In genomic region chr19:5940656-5941055, GRCm38 (mm10) we compare ENCODE assay signal across 11 mouse cellular contexts. TPM values are rescaled to one million over a fixed set of nuclear protein-coding genes. Genes with fewer than 3 reads are reported as not detected.
A peak's percentile ranks its signal among the peaks of the same experiment; 100 is the strongest.
DNase-seq lines count a peak whose midpoint lies in the region; ATAC-seq and TF ChIP-seq lines count a peak whose summit lies in the region.
"Had no signal": no experiment of that assay in that cellular context is flagged by ENCODE, and none has a peak within 500 bp of the region (broad histone marks: within the 10 kb centered on the region; RNA-seq: fewer than 3 reads in every experiment).

No protein-coding gene starts in this region.

- peaks cover 51% of the 10 kb centered on the region for H3K36me3 ChIP-seq in heart, embryonic 10.5 days
- peaks cover 10% of the 10 kb centered on the region for H3K36me3 ChIP-seq in lung, embryonic 16.5 days (ENCODE audit: control insufficient read depth, insufficient read depth, low read length)
- H3K36me3 ChIP-seq in embryonic facial prominence, embryonic 13.5 days, result peaks cover 52% of the 10 kb centered on the region
- peaks cover 18% of the 10 kb centered on the region for H3K36me3 ChIP-seq in stomach, embryonic 14.5 days (ENCODE audit: control insufficient read depth, insufficient read depth, low read length)

- ATAC-seq in lung, embryonic 16.5 days (ENCODE audit: low read depth), result no peak
- ATAC-seq in embryonic facial prominence, embryonic 13.5 days (ENCODE audit: insufficient number of reproducible peaks, insufficient read depth, low FRiP score, low TSS enrichment, low read depth), result no peak
- ATAC-seq in stomach, embryonic 14.5 days (ENCODE audit: insufficient number of reproducible peaks, insufficient read depth, low FRiP score, low read depth), result no peak

- H3K9me3 ChIP-seq in heart, embryonic 10.5 days, result no peaks in the 10 kb centered on the region
- no peaks in the 10 kb centered on the region for H3K9me3 ChIP-seq in lung, embryonic 16.5 days (ENCODE audit: control insufficient read depth, low read length)
- no peaks in the 10 kb centered on the region for H3K9me3 ChIP-seq in embryonic facial prominence, embryonic 13.5 days
- H3K9me3 ChIP-seq in stomach, embryonic 14.5 days (ENCODE audit: control insufficient read depth, low read depth, low read length), result no peaks in the 10 kb centered on the region
- H3K9me3 ChIP-seq: midbrain, embryonic 12.5 days had no signal

- no peaks in the 10 kb centered on the region for H3K27me3 ChIP-seq in heart, embryonic 10.5 days (ENCODE audit: insufficient read depth, poor library complexity, severe bottlenecking)
- H3K27me3 ChIP-seq in lung, embryonic 16.5 days (ENCODE audit: control insufficient read depth, insufficient read depth, low read depth, low read length), result no peaks in the 10 kb centered on the region
- no peaks in the 10 kb centered on the region for H3K27me3 ChIP-seq in embryonic facial prominence, embryonic 13.5 days
- H3K27me3 ChIP-seq in stomach, embryonic 14.5 days (ENCODE audit: control insufficient read depth, insufficient read depth, low read length), result no peaks in the 10 kb centered on the region
- H3K27me3 ChIP-seq: midbrain, embryonic 12.5 days had no signal

- WGBS in heart, embryonic 10.5 days, result 91% methylated on average over 10 of the region's 10 CpGs
- 81% methylated on average over 10 of the region's 10 CpGs for WGBS in lung, embryonic 16.5 days
- WGBS in embryonic facial prominence, embryonic 13.5 days, result 84% methylated on average over 10 of the region's 10 CpGs
- 85% methylated on average over 10 of the region's 10 CpGs for WGBS in stomach, embryonic 14.5 days

- DNase-seq in heart, embryonic 10.5 days (ENCODE audit: low spot score), result no peak
- DNase-seq in heart, adult 9 months (ENCODE audit: low spot score in 2 of 2), result no peak
- DNase-seq in lung, postnatal 36 days, result no peak
- DNase-seq in left cerebral cortex, adult 2 months (ENCODE audit: extremely low spot score in 1 of 2, low spot score in 2 of 2), result no peak
- DNase-seq in frontal cortex, adult 2 months (ENCODE audit: extremely low spot score in 1 of 2, low spot score in 1 of 2), result no peak

- no peak overlapping the region for H3K9ac ChIP-seq in lung, embryonic 16.5 days (ENCODE audit: low read length)
- H3K9ac ChIP-seq in embryonic facial prominence, embryonic 13.5 days, result 0 out of 2 replicates have a peak overlapping the region, but pooled peaks have one; percentile 2
- no peak overlapping the region for H3K9ac ChIP-seq in stomach, embryonic 14.5 days (replicated peaks; ENCODE audit: low read depth, low read length)
- H3K9ac ChIP-seq: midbrain, embryonic 12.5 days had no signal

- no peak overlapping the region for H3K4me2 ChIP-seq in lung, embryonic 16.5 days (ENCODE audit: low read depth, low read length)
- no peak overlapping the region for H3K4me2 ChIP-seq in embryonic facial prominence, embryonic 13.5 days
- H3K4me2 ChIP-seq in stomach, embryonic 14.5 days (replicated peaks; ENCODE audit: low read depth, low read length), result no peak overlapping the region
- H3K4me2 ChIP-seq: midbrain, embryonic 12.5 days had no signal

- peak overlapping the region; percentile 64; the same call in 1 of the 2 replicates for H3K27ac ChIP-seq in heart, embryonic 10.5 days
- H3K27ac ChIP-seq in lung, embryonic 16.5 days (ENCODE audit: low read length), result peak overlapping the region; percentile 80
- peak overlapping the region; percentile 88 for H3K27ac ChIP-seq in embryonic facial prominence, embryonic 13.5 days
- H3K27ac ChIP-seq in stomach, embryonic 14.5 days (ENCODE audit: low read length), result 0 out of 2 replicates have a peak overlapping the region, but pooled peaks have one; percentile 27
- H3K27ac ChIP-seq in left cerebral cortex, adult 2 months, result no peak overlapping the region
- H3K27ac ChIP-seq: midbrain, embryonic 12.5 days had no signal

- TF ChIP-seq CTCF in left cerebral cortex, adult 2 months (IDR thresholded peaks at IDR 0.05), result no peak

- intact Hi-C loops in left cerebral cortex, adult 2 months (cut with DNase I), result no loop called here

- H3K4me3 ChIP-seq in heart, embryonic 10.5 days, result no peak overlapping the region
- H3K4me3 ChIP-seq in lung, embryonic 16.5 days (ENCODE audit: low read length), result no peak overlapping the region
- no peak overlapping the region for H3K4me3 ChIP-seq in embryonic facial prominence, embryonic 13.5 days
- no peak overlapping the region for H3K4me3 ChIP-seq in stomach, embryonic 14.5 days (ENCODE audit: low read depth, low read length)
- no peak overlapping the region for H3K4me3 ChIP-seq in left cerebral cortex, adult 2 months
- H3K4me3 ChIP-seq: midbrain, embryonic 12.5 days had no signal

- peaks cover 60% of the 10 kb centered on the region for H3K4me1 ChIP-seq in heart, embryonic 10.5 days
- H3K4me1 ChIP-seq in lung, embryonic 16.5 days (replicated peaks; ENCODE audit: control insufficient read depth, insufficient read depth, low read length), result peaks cover 52% of the 10 kb centered on the region
- peaks cover 38% of the 10 kb centered on the region for H3K4me1 ChIP-seq in embryonic facial prominence, embryonic 13.5 days
- H3K4me1 ChIP-seq in stomach, embryonic 14.5 days (ENCODE audit: control insufficient read depth, insufficient read depth, low read length), result peaks cover 25% of the 10 kb centered on the region

RNA-seq across cellular contexts. Expression of gene Cdc42ep2, which starts 16.0 kb away (rescaled TPM):
- polyA plus RNA-seq in heart, embryonic 10.5 days (2016; fragmentation: Nextera tagmentation; extraction: Ambion mirVana), result 5.9 and 7.4 TPM in 2 replicates
- polyA plus RNA-seq in lung, embryonic 16.5 days (2015; fragmentation: Nextera tagmentation; extraction: Ambion mirVana), result 15.6 and 17.1 TPM in 2 replicates
- 4.7 TPM in 2 replicates for polyA plus RNA-seq in embryonic facial prominence, embryonic 13.5 days (2015; fragmentation: Nextera tagmentation; extraction: Ambion mirVana)
- 7.3 and 7.4 TPM in 2 replicates for polyA plus RNA-seq in stomach, embryonic 14.5 days (2014; fragmentation: Nextera tagmentation; extraction: Ambion mirVana)
- 1 to 10 TPM; 4.7 to 4.9 TPM for total RNA-seq in left cerebral cortex, adult 2 months (2021)
- 7.7 and 9.1 TPM in 2 replicates for polyA plus RNA-seq in frontal cortex, adult 2 months (2012; rRNA removed)

RNA-seq across cellular contexts. Expression of gene Pola2, which starts 23.3 kb away (rescaled TPM):
- polyA plus RNA-seq in heart, embryonic 10.5 days (2016; fragmentation: Nextera tagmentation; extraction: Ambion mirVana), result 70.0 and 80.7 TPM in 2 replicates
- 64.2 and 70.0 TPM in 2 replicates for polyA plus RNA-seq in lung, embryonic 16.5 days (2015; fragmentation: Nextera tagmentation; extraction: Ambion mirVana)
- 74.5 and 79.5 TPM in 2 replicates for polyA plus RNA-seq in embryonic facial prominence, embryonic 13.5 days (2015; fragmentation: Nextera tagmentation; extraction: Ambion mirVana)
- polyA plus RNA-seq in stomach, embryonic 14.5 days (2014; fragmentation: Nextera tagmentation; extraction: Ambion mirVana), result 68.9 and 73.2 TPM in 2 replicates
- 1 to 10 TPM; 5.0 to 6.4 TPM for total RNA-seq in left cerebral cortex, adult 2 months (2021)
- polyA plus RNA-seq in frontal cortex, adult 2 months (2012; rRNA removed), result 14.2 and 14.3 TPM in 2 replicates

RNA-seq across cellular contexts. Expression of gene Dpf2, which starts 27.8 kb away (rescaled TPM):
- 134 and 150 TPM in 2 replicates for polyA plus RNA-seq in heart, embryonic 10.5 days (2016; fragmentation: Nextera tagmentation; extraction: Ambion mirVana)
- polyA plus RNA-seq in lung, embryonic 16.5 days (2015; fragmentation: Nextera tagmentation; extraction: Ambion mirVana), result 155 TPM in 2 replicates
- 164 and 179 TPM in 2 replicates for polyA plus RNA-seq in embryonic facial prominence, embryonic 13.5 days (2015; fragmentation: Nextera tagmentation; extraction: Ambion mirVana)
- 132 and 148 TPM in 2 replicates for polyA plus RNA-seq in stomach, embryonic 14.5 days (2014; fragmentation: Nextera tagmentation; extraction: Ambion mirVana)
- 100 to 1,000 TPM in 1 of 2 experiments, 10 to 100 TPM in 1; 94.8 to 100 TPM for total RNA-seq in left cerebral cortex, adult 2 months (2021)
- 106 and 118 TPM in 2 replicates for polyA plus RNA-seq in frontal cortex, adult 2 months (2012; rRNA removed)

RNA-seq across cellular contexts. Expression of gene Slc22a20, which starts 45.3 kb away (rescaled TPM):
- polyA plus RNA-seq in heart, embryonic 10.5 days (2016; fragmentation: Nextera tagmentation; extraction: Ambion mirVana), result not detected in 2 replicates
- polyA plus RNA-seq in lung, embryonic 16.5 days (2015; fragmentation: Nextera tagmentation; extraction: Ambion mirVana), result not detected in 2 replicates
- not detected in 2 replicates for polyA plus RNA-seq in embryonic facial prominence, embryonic 13.5 days (2015; fragmentation: Nextera tagmentation; extraction: Ambion mirVana)
- polyA plus RNA-seq in stomach, embryonic 14.5 days (2014; fragmentation: Nextera tagmentation; extraction: Ambion mirVana), result not detected in 2 replicates
- not detected for total RNA-seq in left cerebral cortex, adult 2 months (2021)
- polyA plus RNA-seq in frontal cortex, adult 2 months (2012; rRNA removed), result 0.42 TPM in 1 of 2 replicates, not detected in the other
- total RNA-seq: heart, adult 18-20 months had no signal
- polyA plus RNA-seq: limb, embryonic 11.5 days; midbrain, embryonic 12.5 days had no signal

RNA-seq across cellular contexts. Expression of gene Tigd3, which starts 46.7 kb away (rescaled TPM):
- 2.4 and 2.9 TPM in 2 replicates for polyA plus RNA-seq in heart, embryonic 10.5 days (2016; fragmentation: Nextera tagmentation; extraction: Ambion mirVana)
- 2.5 and 3.2 TPM in 2 replicates for polyA plus RNA-seq in lung, embryonic 16.5 days (2015; fragmentation: Nextera tagmentation; extraction: Ambion mirVana)
- 3.8 and 4.7 TPM in 2 replicates for polyA plus RNA-seq in embryonic facial prominence, embryonic 13.5 days (2015; fragmentation: Nextera tagmentation; extraction: Ambion mirVana)
- 3.1 and 3.2 TPM in 2 replicates for polyA plus RNA-seq in stomach, embryonic 14.5 days (2014; fragmentation: Nextera tagmentation; extraction: Ambion mirVana)
- 1 to 10 TPM; 4.3 to 4.7 TPM for total RNA-seq in left cerebral cortex, adult 2 months (2021)
- 4.6 and 4.9 TPM in 2 replicates for polyA plus RNA-seq in frontal cortex, adult 2 months (2012; rRNA removed)
